Mouse (Mus musculus) testis, postnatal 14 days (tissue): ENCODE data around the gene Mt4.
A peak's percentile ranks its signal among the peaks of the same experiment; 100 is the strongest.

Source experiments
- DNase-seq: peaks from one replicate; pipeline ENCODE4 v3.0.0; 2021; ENCODE audit warnings: low spot score

The Mt4 gene

GRCm38 (mm10) chr8:94179713-94180560 lies 42.9 kb downstream of the Mt4 start:
- DNase-seq: no peak

GRCm38 (mm10) chr8:94180561-94180908 lies 43.5 kb downstream of the Mt4 start:
- DNase-seq: no peak

GRCm38 (mm10) chr8:94182055-94182929 lies 45.3 kb downstream of the Mt4 start:
- DNase-seq: no peak

GRCm38 (mm10) chr8:94183117-94183516 lies 46.1 kb downstream of the Mt4 start:
- DNase-seq: peak; percentile 90

- peak; percentile 60 for DNase-seq
These were observed 47.4 kb downstream of the Mt4 start for GRCm38 (mm10) chr8:94184357-94184843.

- no peak for DNase-seq
These were observed 48.8 kb downstream of the Mt4 start for GRCm38 (mm10) chr8:94185791-94186190.

GRCm38 (mm10) chr8:94186542-94186941 lies 49.5 kb downstream of the Mt4 start:
- peak; percentile 85 for DNase-seq

- DNase-seq: no peak
These were observed 50.4 kb downstream of the Mt4 start for GRCm38 (mm10) chr8:94187290-94188002.
